Mouse (Mus musculus) splenic B cell, adult 2 months (primary cell): ENCODE results near the gene Gm525.

ENCODE experiments used
- DNase-seq: peaks from one replicate; pipeline ENCODE4 v3.0.0-alpha.2; 2011; ENCODE audit warnings: low read depth, low spot score
- H3K27me3 ChIP-seq: 2 replicates; pipeline ENCODE4 v1.6.1; 2012; ENCODE audit warnings: mild to moderate bottlenecking, low read length, moderate library complexity, mixed read lengths; ENCODE audit not compliant: control insufficient read depth, poor library complexity, insufficient read depth, severe bottlenecking
- H3K36me3 ChIP-seq: 2 replicates; pipeline ENCODE4 v1.6.1; 2012; ENCODE audit warnings: mild to moderate bottlenecking, low read length, moderate library complexity, mixed read lengths; ENCODE audit not compliant: control insufficient read depth, poor library complexity, insufficient read depth, severe bottlenecking

Gm525 gene

GRCm38 (mm10) chr11:89046021-89046420 is 27.6 kb upstream of the Gm525 start:
- H3K36me3 ChIP-seq, result peaks cover 13% of the 10 kb centered on the region
- no peak for DNase-seq
- H3K27me3 ChIP-seq, result no peaks in the 10 kb centered on the region

GRCm38 (mm10) chr11:89051767-89052166 is 21.9 kb upstream of the Gm525 start:
- DNase-seq, result no peak
- peaks cover 6% of the 10 kb centered on the region; the same call in 1 of the 2 replicates for H3K36me3 ChIP-seq
- H3K27me3 ChIP-seq, result no peaks in the 10 kb centered on the region

GRCm38 (mm10) chr11:89055931-89056690 is 17.5 kb upstream of the Gm525 start:
- Histone ChIP-seq H3K27me3 (no peaks in the 10 kb centered on the region), H3K36me3 (peaks cover 3% of the 10 kb centered on the region; the same call in 1 of the 2 replicates)
- no peak for DNase-seq

- Histone ChIP-seq H3K36me3 (peaks cover 3% of the 10 kb centered on the region; the same call in 1 of the 2 replicates), H3K27me3 (no peaks in the 10 kb centered on the region)
- DNase-seq, result peak; percentile 51
These were observed 14.9 kb upstream of the Gm525 start for GRCm38 (mm10) chr11:89058515-89059270.

- no peaks in the 10 kb centered on the region for H3K36me3 ChIP-seq
- peak; percentile 59 for DNase-seq
- no peaks in the 10 kb centered on the region for H3K27me3 ChIP-seq
These were observed 13.7 kb upstream of the Gm525 start for GRCm38 (mm10) chr11:89059919-89060422.

GRCm38 (mm10) chr11:89060423-89061089 is 13.1 kb upstream of the Gm525 start:
- H3K27me3 ChIP-seq, result no peaks in the 10 kb centered on the region
- DNase-seq, result peak; percentile 96
- no peaks in the 10 kb centered on the region for H3K36me3 ChIP-seq

- H3K27me3 ChIP-seq, result no peaks in the 10 kb centered on the region
- no peaks in the 10 kb centered on the region for H3K36me3 ChIP-seq
- DNase-seq, result peak; percentile 68
These were observed 12.3 kb upstream of the Gm525 start for GRCm38 (mm10) chr11:89061362-89061761.

GRCm38 (mm10) chr11:89064312-89064711 is 9.3 kb upstream of the Gm525 start:
- no peak for DNase-seq
- Histone ChIP-seq H3K36me3 (no peaks in the 10 kb centered on the region), H3K27me3 (no peaks in the 10 kb centered on the region)

GRCm38 (mm10) chr11:89065297-89065696 is 8.3 kb upstream of the Gm525 start:
- Histone ChIP-seq H3K27me3 (no peaks in the 10 kb centered on the region), H3K36me3 (no peaks in the 10 kb centered on the region)
- peak; percentile 62 for DNase-seq

- H3K27me3 ChIP-seq, result no peaks in the 10 kb centered on the region
- no peak for DNase-seq
- no peaks in the 10 kb centered on the region for H3K36me3 ChIP-seq
These were observed 7.5 kb upstream of the Gm525 start for GRCm38 (mm10) chr11:89066126-89066525.

- H3K36me3 ChIP-seq, result no peaks in the 10 kb centered on the region
- DNase-seq, result no peak
- H3K27me3 ChIP-seq, result no peaks in the 10 kb centered on the region
These were observed 6.9 kb upstream of the Gm525 start, which contains the start of gene Dgke for GRCm38 (mm10) chr11:89066750-89067149. Gene Dgke, minus strand, starts transcription at chr11:89066850.

GRCm38 (mm10) chr11:89067301-89067822 is 6.3 kb upstream of the Gm525 start:
- H3K36me3 ChIP-seq, result no peaks in the 10 kb centered on the region
- no peak for DNase-seq
- no peaks in the 10 kb centered on the region for H3K27me3 ChIP-seq

GRCm38 (mm10) chr11:89067871-89068490 is 5.7 kb upstream of the Gm525 start:
- peak; percentile 31 for DNase-seq
- H3K36me3 ChIP-seq, result no peaks in the 10 kb centered on the region

GRCm38 (mm10) chr11:89068649-89069048 is 5.0 kb upstream of the Gm525 start:
- H3K36me3 ChIP-seq, result no peaks in the 10 kb centered on the region

More at GRCm38 (mm10) chr11:89067871-89068490, 5.7 kb upstream of the Gm525 start:
- H3K27me3 ChIP-seq, result no peaks in the 10 kb centered on the region

More at GRCm38 (mm10) chr11:89068649-89069048, 5.0 kb upstream of the Gm525 start:
- DNase-seq, result no peak
- no peaks in the 10 kb centered on the region for H3K27me3 ChIP-seq
